Mouse (Mus musculus) forebrain, postnatal 0 days (tissue): ENCODE measurements around the gene Clec4a1. TPM values are rescaled to one million over a fixed set of nuclear protein-coding genes. Genes with fewer than 3 reads are reported as not detected.

ENCODE experiments used
- ATAC-seq: fragments of 200-750 bp; cut with Nextera tagmentation; 2 replicates; pipeline ENCODE4 v1.8.0; 2017; ENCODE audit warnings: mild to moderate bottlenecking, moderate library complexity
- DNase-seq: peaks from one replicate; pipeline ENCODE4 v3.0.0-alpha.2; 2015
- H3K27ac ChIP-seq: fragments of 300-500 bp; sonication (generic); 2 replicates; pipeline ENCODE4 v1.5.1; 2014; ENCODE audit warnings: low read depth, mild to moderate bottlenecking, antibody characterized with exemption, low read length, moderate library complexity, mixed read lengths
- H3K27me3 ChIP-seq: fragments of 300-500 bp; sonication (generic); 2 replicates; pipeline ENCODE4 v1.6.1; 2014; ENCODE audit warnings: mild to moderate bottlenecking, low read length, mixed read lengths; ENCODE audit not compliant: insufficient read depth
- H3K36me3 ChIP-seq: fragments of 300-500 bp; sonication (generic); 2 replicates; pipeline ENCODE4 v1.6.1; 2014; ENCODE audit warnings: mild to moderate bottlenecking, moderate library complexity; ENCODE audit not compliant: insufficient read depth
- H3K4me1 ChIP-seq: fragments of 300-500 bp; sonication (generic); 2 replicates; pipeline ENCODE4 v1.6.1; 2014; ENCODE audit warnings: antibody characterized with exemption; ENCODE audit not compliant: insufficient read depth
- H3K4me2 ChIP-seq: fragments of 300-500 bp; sonication (generic); 2 replicates; pipeline ENCODE4 v1.6.1; 2014; ENCODE audit warnings: low read depth, mild to moderate bottlenecking, moderate library complexity
- H3K4me3 ChIP-seq: fragments of 300-500 bp; sonication (generic); 2 replicates; pipeline ENCODE4 v1.5.1; 2014; ENCODE audit warnings: low read depth, low read length, mixed read lengths
- H3K9ac ChIP-seq: fragments of 300-500 bp; sonication (generic); 2 replicates; pipeline ENCODE4 v1.6.1; 2014; ENCODE audit warnings: mild to moderate bottlenecking
- H3K9me3 ChIP-seq: fragments of 300-500 bp; sonication (generic); 2 replicates; pipeline ENCODE4 v1.6.1; 2016; ENCODE audit warnings: low read length
- CTCF ChIP-seq: sonication (generic); IDR thresholded peaks from 2 replicates; pipeline ENCODE4 v1.5.1; 2016; ENCODE audit warnings: antibody characterized with exemption, control low read depth, low read depth
- WGBS: fragments of 180-500 bp; shearing (Covaris S2); extraction: QIAGEN DNeasy Blood & Tissue Kit; methylation state at CpG from one replicate; pipeline ENCODE4 v1.1.7; 2014; 5-methylcytosine and 5-hydroxymethylcytosine counted together
- polyA plus RNA-seq: library from polyadenylated mRNA; unstranded; fragments of >200 nt; fragmentation: Nextera tagmentation; extraction: Ambion mirVana; gene quantifications from 2 replicates; pipeline ENCODE4 v1.2.1, GENCODE M21; 2015
- total RNA-seq: library from RNA; depleted of rRNA; stranded (reverse); fragments of >200 nt; gene quantifications from 2 replicates; pipeline ENCODE4 v1.2.3, GENCODE M21; 2014

Clec4a1 gene
- total and polyA plus RNA-seq, 2 experiments from 2014 or later = 2.1 to 2.3 TPM

DNA sequence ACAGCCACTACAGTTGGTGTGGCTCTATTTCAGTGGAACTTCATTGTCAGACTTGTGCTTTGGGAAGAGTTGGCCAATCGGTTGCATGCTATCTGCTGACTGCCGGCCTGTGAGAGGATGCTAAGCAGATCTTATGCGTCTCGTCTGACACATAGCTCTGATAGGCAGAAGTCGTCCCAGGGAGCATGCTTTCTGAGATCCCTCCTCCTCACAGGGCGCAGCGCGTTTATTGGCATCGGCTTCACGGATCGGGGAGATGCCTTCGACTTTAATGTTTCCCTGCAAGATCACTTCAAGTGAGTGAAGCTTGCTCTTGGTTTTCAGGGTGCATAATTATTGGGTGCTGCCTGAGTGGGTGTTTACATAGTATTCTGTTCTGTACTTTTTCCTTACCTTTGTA is 40.4 kb upstream of the Clec4a1 start:
- Histone ChIP-seq H3K9me3 (no peaks in the 10 kb centered on the region), H3K4me1 (no peaks in the 10 kb centered on the region), H3K36me3 (peaks cover 62% of the 10 kb centered on the region), H3K4me3 (no peak overlapping the region), H3K4me2 (no peak overlapping the region), H3K27ac (no peak overlapping the region), H3K9ac (no peak overlapping the region), H3K27me3 (no peaks in the 10 kb centered on the region)
- ATAC-seq (no peak), DNase-seq (no peak)
- no peak for TF ChIP-seq CTCF
- 95% methylated on average over 12 of the region's 12 CpGs for WGBS

DNA sequence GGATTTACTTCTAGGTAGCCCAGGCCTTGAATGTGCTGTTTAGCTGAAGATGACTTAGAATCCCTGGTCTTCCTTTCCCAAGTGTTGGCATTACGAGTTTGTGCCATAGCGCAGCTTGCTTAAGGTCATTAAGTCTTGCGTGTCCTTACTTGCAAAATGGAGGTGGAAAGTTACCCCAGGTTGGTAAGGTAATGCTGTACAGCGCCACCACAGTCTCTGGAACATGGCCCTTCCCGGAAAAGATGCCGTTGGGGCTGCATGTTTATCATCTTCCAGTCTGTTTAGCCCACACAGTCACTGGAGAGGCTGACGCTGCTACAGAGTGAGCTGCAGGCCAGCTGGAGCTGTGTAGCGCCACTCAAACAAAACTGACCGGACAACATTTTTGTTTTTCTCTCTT is 38.0 kb upstream of the Clec4a1 start:
- no peak for ATAC-seq
- DNase-seq = no peak

DNA sequence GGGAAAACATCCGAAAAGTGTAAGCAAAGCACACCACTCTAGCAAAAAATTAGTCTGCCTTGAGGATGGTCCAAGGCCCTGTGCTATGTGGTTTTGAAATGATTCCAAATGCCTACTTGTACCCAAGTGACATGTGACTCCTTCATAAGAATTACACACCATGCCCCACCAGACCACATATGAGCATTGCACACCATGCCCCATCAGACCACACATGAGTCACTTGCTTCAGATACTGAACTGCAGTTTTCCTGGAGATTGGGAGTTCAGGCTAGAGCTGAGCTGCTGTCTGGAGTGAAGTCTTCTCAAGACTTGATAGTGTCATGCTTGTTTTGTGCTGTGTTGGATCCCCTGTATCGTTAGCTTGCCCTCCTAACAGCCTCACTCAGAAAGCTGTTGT is 32.0 kb upstream of the Clec4a1 start:
- no peak overlapping the region for H3K27ac ChIP-seq
- 93% methylated on average over 2 of the region's 2 CpGs for WGBS
- no peak for ATAC-seq
- H3K9me3 ChIP-seq = no peaks in the 10 kb centered on the region
- H3K4me3 ChIP-seq = no peak overlapping the region
- peaks cover 53% of the 10 kb centered on the region for H3K36me3 ChIP-seq
- DNase-seq = no peak
- no peaks in the 10 kb centered on the region for H3K27me3 ChIP-seq
- no peak for TF ChIP-seq CTCF
- no peaks in the 10 kb centered on the region for H3K4me1 ChIP-seq
- no peak overlapping the region for H3K4me2 ChIP-seq
- H3K9ac ChIP-seq = no peak overlapping the region

More for the DNA sequence above, 38.0 kb upstream of the Clec4a1 start:
- no peak for TF ChIP-seq CTCF
- no peak overlapping the region for H3K4me2 ChIP-seq
- peaks cover 77% of the 10 kb centered on the region for H3K36me3 ChIP-seq
- no peak overlapping the region for H3K9ac ChIP-seq
- WGBS = 94% methylated on average over 9 of the region's 9 CpGs
- no peak overlapping the region for H3K27ac ChIP-seq
- H3K4me1 ChIP-seq = no peaks in the 10 kb centered on the region
- no peaks in the 10 kb centered on the region for H3K27me3 ChIP-seq
- no peak overlapping the region for H3K4me3 ChIP-seq
- no peaks in the 10 kb centered on the region for H3K9me3 ChIP-seq

DNA sequence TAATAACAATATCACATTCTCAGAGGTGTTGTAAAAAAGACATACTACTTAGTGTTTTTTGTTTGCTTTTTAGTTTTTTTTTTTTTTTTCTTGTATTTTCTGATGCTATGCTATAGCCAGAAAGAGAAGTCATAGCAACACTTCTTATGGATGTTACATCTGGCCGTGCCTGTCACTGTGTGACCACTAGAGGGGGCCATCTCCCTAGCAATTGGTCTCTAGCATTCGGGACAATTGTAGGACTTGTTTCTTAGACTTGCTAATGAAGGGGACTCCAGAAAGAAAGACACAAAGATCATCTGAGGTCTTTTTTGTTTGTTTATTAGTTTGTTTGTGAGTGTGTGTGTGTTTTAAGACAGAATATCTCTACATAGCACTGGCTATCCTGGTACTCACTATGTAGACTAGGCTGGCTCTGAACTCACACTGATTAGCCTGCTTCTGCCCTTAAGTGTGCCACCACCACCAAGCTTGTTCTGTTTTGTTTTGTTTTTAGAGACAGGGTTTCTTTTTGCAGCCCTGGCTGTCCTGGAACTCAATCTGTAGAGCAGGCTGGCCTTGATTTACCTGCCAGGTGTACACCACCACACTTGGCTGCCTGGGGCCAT is 29.1 kb upstream of the Clec4a1 start:
- TF ChIP-seq CTCF = peak; percentile 85
- Histone ChIP-seq H3K27me3 (no peaks in the 10 kb centered on the region), H3K36me3 (peaks cover 32% of the 10 kb centered on the region), H3K27ac (no peak overlapping the region), H3K4me2 (no peak overlapping the region), H3K4me3 (no peak overlapping the region), H3K9me3 (no peaks in the 10 kb centered on the region), H3K4me1 (no peaks in the 10 kb centered on the region), H3K9ac (no peak overlapping the region)
- ATAC-seq (peak; percentile 76; the same call in 1 of the 2 replicates), DNase-seq (peak; percentile 82)
- WGBS = 3% methylated on average over 2 of the region's 2 CpGs

DNA sequence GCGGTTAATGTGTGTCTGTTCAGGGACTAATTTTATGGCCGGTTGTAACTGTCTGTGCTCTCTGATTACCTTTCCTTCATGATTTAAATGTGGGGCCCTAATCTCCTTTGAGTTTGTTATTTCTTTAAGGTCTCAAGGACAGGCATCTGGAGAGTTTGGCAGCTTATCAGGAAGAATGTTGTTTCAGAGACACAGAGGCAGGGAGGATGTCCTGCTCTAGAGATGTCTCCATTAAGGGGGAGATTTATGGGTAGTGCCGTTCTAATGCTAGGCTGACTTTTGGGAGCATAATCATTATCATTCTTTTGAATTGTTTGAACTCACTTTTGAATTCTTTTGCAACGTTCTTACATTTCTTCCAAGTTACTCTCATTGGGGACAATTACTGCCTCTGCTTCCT is 1.7 kb upstream of the Clec4a1 start:
- Histone ChIP-seq H3K27me3 (no peaks in the 10 kb centered on the region), H3K4me2 (no peak overlapping the region), H3K4me3 (no peak overlapping the region), H3K9ac (no peak overlapping the region), H3K27ac (no peak overlapping the region), H3K36me3 (no peaks in the 10 kb centered on the region), H3K4me1 (no peaks in the 10 kb centered on the region), H3K9me3 (no peaks in the 10 kb centered on the region)
- DNase-seq (no peak), ATAC-seq (no peak)
- 84% methylated on average over 4 of the region's 4 CpGs for WGBS
- no peak for TF ChIP-seq CTCF

DNA sequence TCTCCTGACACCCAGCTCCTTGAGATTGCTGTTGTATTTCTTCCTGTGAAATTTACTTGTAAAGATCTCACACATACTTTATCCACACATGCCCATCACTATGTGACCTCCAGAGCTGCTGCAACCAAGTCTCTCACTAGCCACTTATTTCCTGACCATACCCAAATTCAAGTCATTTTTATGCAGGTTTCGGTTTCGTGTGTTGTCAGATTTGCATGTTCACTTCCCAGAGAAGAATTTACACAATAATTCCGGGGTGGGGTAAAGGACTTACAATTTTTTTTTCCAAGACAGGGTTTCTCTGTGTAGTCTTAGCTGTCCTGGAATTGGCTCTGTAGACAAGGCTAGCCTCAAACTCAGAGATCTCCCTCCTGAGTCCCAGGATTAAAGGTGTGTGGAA is 13.2 kb downstream of the Clec4a1 start:
- H3K27ac ChIP-seq = no peak overlapping the region
- H3K4me1 ChIP-seq = no peaks in the 10 kb centered on the region
- H3K9ac ChIP-seq = no peak overlapping the region
- DNase-seq (no peak), ATAC-seq (no peak)
- no peak overlapping the region for H3K4me2 ChIP-seq
- no peak for TF ChIP-seq CTCF
- no peaks in the 10 kb centered on the region for H3K27me3 ChIP-seq
- H3K9me3 ChIP-seq = no peaks in the 10 kb centered on the region
- H3K36me3 ChIP-seq = no peaks in the 10 kb centered on the region
- WGBS = 86% methylated on average over 3 of the region's 3 CpGs
- H3K4me3 ChIP-seq = no peak overlapping the region

DNA sequence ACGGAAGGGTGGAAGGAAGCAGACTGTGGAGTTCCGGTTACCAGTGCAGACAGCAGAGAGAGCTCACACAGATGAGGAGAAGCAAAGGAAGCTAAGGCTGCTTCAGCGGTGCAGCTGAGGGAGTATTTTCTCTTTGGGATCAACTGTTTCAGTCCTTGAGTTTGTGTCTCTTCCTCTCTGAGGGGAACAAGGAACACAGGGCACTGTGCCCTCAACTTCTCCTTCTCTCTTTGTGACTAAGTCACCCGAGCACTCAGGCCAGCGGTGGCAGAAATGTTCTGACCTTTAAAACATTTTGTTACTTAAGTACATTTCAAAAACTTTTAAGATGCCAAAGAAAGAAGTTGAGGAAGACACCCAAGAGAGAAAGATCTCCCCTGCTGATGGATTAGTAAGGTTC is 18.0 kb downstream of the Clec4a1 start:
- Histone ChIP-seq H3K36me3 (no peaks in the 10 kb centered on the region), H3K4me1 (no peaks in the 10 kb centered on the region), H3K9ac (no peak overlapping the region), H3K27ac (no peak overlapping the region), H3K4me3 (no peak overlapping the region), H3K4me2 (no peak overlapping the region), H3K27me3 (no peaks in the 10 kb centered on the region), H3K9me3 (no peaks in the 10 kb centered on the region)
- DNase-seq (no peak), ATAC-seq (no peak)
- WGBS = 84% methylated on average over 5 of the region's 5 CpGs
- no peak for TF ChIP-seq CTCF
